In the genomic region with DNA sequence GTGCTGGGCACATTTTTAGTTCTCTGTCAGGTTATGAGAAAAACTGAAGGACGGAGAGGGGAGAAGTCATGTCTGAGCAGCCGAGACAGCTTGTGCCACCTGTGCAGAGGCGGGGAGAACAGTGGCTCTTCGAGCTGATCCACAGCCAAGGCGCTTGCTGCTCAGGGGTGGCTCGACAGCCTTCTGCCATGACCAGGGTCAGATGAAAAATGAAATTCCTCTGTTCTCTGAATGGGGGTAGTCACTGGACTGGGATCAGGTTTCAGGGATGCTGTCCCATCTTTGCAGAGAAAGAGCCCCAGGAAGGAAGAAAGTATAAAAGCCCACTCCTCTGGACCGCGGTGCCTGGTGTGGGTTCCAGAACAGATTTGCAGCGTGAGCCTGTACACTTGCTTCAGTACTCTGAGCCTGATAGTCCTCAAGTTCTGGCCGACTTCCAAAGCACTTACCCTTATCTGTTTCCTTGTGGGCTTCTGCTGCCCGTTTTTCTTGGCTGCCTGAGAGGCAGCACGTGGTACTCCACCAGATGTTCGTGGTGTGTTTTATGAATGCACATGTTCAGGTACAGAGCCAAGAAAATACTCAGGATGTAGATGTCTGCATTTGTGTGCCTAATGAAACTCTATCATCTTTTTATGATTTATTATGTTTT, we compare ENCODE assay signal across 9 mouse cellular contexts. TPM values are rescaled to one million over a fixed set of nuclear protein-coding genes. Genes with fewer than 3 reads are reported as not detected.
DNase-seq lines count a peak whose midpoint lies in the region; ATAC-seq and TF ChIP-seq lines count a peak whose summit lies in the region.
"Had no signal": no experiment of that assay in that cellular context is flagged by ENCODE, and none has a peak within 500 bp of the region (broad histone marks: within the 10 kb centered on the region; RNA-seq: fewer than 3 reads in every experiment).

No protein-coding gene starts in this region.

- no peak overlapping the region for H3K27ac ChIP-seq in midbrain, embryonic 14.5 days (replicated peaks; ENCODE audit: low read depth, low read length)
- no peak overlapping the region for H3K27ac ChIP-seq in midbrain, embryonic 11.5 days (ENCODE audit: low read depth, low read length)
- H3K27ac ChIP-seq in heart, embryonic 11.5 days (ENCODE audit: low read depth, low read length), result peak overlapping the region; percentile 70
- no peak overlapping the region for H3K27ac ChIP-seq in limb, embryonic 14.5 days (replicated peaks; ENCODE audit: low read depth, low read length)
- H3K27ac ChIP-seq in stomach, embryonic 15.5 days, result no peak overlapping the region
- no peak overlapping the region for H3K27ac ChIP-seq in gastrocnemius, adult 2 months
- H3K27ac ChIP-seq: liver, embryonic 15.5 days had no signal

- no peak for ATAC-seq in midbrain, embryonic 14.5 days (ENCODE audit: low FRiP score, low TSS enrichment)
- no peak for ATAC-seq in midbrain, embryonic 11.5 days (ENCODE audit: low FRiP score)
- peak; percentile 67 for ATAC-seq in heart, embryonic 11.5 days (replicated peaks; ENCODE audit: insufficient number of reproducible peaks, low FRiP score, low TSS enrichment)
- ATAC-seq in limb, embryonic 14.5 days (ENCODE audit: low FRiP score, low read depth), result peak; percentile 68
- peak; percentile 86 for ATAC-seq in stomach, embryonic 15.5 days (ENCODE audit: insufficient read depth, low FRiP score, low read depth)

- no peak for TF ChIP-seq POLR2A in limb, embryonic 14.5 days (IDR thresholded peaks at IDR 0.05; ENCODE audit: borderline replicate concordance, extremely low read depth, insufficient read depth, insufficient read length)

- no peak overlapping the region for H3K9ac ChIP-seq in midbrain, embryonic 14.5 days (replicated peaks; ENCODE audit: low read length)
- H3K9ac ChIP-seq in midbrain, embryonic 11.5 days (ENCODE audit: low read length), result no peak overlapping the region
- H3K9ac ChIP-seq in heart, embryonic 11.5 days (ENCODE audit: low read depth, low read length), result no peak overlapping the region
- H3K9ac ChIP-seq in limb, embryonic 14.5 days (ENCODE audit: low read depth, low read length, severe bottlenecking), result no peak overlapping the region
- H3K9ac ChIP-seq in stomach, embryonic 15.5 days, result no peak overlapping the region
- H3K9ac ChIP-seq: liver, embryonic 15.5 days had no signal

- H3K4me3 ChIP-seq in midbrain, embryonic 14.5 days (replicated peaks; ENCODE audit: low read depth, low read length), result no peak overlapping the region
- H3K4me3 ChIP-seq in midbrain, embryonic 11.5 days (ENCODE audit: low read depth, low read length), result no peak overlapping the region
- no peak overlapping the region for H3K4me3 ChIP-seq in heart, embryonic 11.5 days (ENCODE audit: low read depth, low read length)
- H3K4me3 ChIP-seq in limb, embryonic 14.5 days (replicated peaks; ENCODE audit: low read length), result no peak overlapping the region
- H3K4me3 ChIP-seq in stomach, embryonic 15.5 days (replicated peaks), result no peak overlapping the region
- H3K4me3 ChIP-seq in gastrocnemius, adult 2 months, result no peak overlapping the region
- H3K4me3 ChIP-seq: liver, embryonic 15.5 days had no signal

- no peaks in the 10 kb centered on the region for H3K4me1 ChIP-seq in midbrain, embryonic 14.5 days (ENCODE audit: control insufficient read depth, insufficient read depth, low read length)
- no peaks in the 10 kb centered on the region for H3K4me1 ChIP-seq in midbrain, embryonic 11.5 days (ENCODE audit: control insufficient read depth, insufficient read depth, low read length)
- H3K4me1 ChIP-seq in heart, embryonic 11.5 days (ENCODE audit: control insufficient read depth, insufficient read depth, low read length), result peaks cover 51% of the 10 kb centered on the region
- peaks cover 17% of the 10 kb centered on the region for H3K4me1 ChIP-seq in limb, embryonic 14.5 days (ENCODE audit: control insufficient read depth, insufficient read depth, low read length)
- H3K4me1 ChIP-seq in stomach, embryonic 15.5 days, result peaks cover 13% of the 10 kb centered on the region
- H3K4me1 ChIP-seq: liver, embryonic 15.5 days had no signal

- H3K36me3 ChIP-seq in midbrain, embryonic 14.5 days (ENCODE audit: control insufficient read depth, insufficient read depth, low read length), result no peaks in the 10 kb centered on the region
- H3K36me3 ChIP-seq in midbrain, embryonic 11.5 days (ENCODE audit: control insufficient read depth, insufficient read depth, low read length), result no peaks in the 10 kb centered on the region
- no peaks in the 10 kb centered on the region for H3K36me3 ChIP-seq in heart, embryonic 11.5 days (ENCODE audit: control insufficient read depth, insufficient read depth, low read length)
- no peaks in the 10 kb centered on the region for H3K36me3 ChIP-seq in limb, embryonic 14.5 days (ENCODE audit: control insufficient read depth, insufficient read depth, low read length)
- no peaks in the 10 kb centered on the region for H3K36me3 ChIP-seq in stomach, embryonic 15.5 days
- H3K36me3 ChIP-seq: liver, embryonic 15.5 days had no signal

- no peaks in the 10 kb centered on the region for H3K27me3 ChIP-seq in midbrain, embryonic 14.5 days (ENCODE audit: control insufficient read depth, insufficient read depth, low read length)
- H3K27me3 ChIP-seq in midbrain, embryonic 11.5 days (ENCODE audit: control insufficient read depth, insufficient read depth, low read length), result no peaks in the 10 kb centered on the region
- no peaks in the 10 kb centered on the region for H3K27me3 ChIP-seq in heart, embryonic 11.5 days (ENCODE audit: control insufficient read depth, insufficient read depth, low read length)
- no peaks in the 10 kb centered on the region for H3K27me3 ChIP-seq in limb, embryonic 14.5 days (ENCODE audit: control insufficient read depth, insufficient read depth, low read length)
- no peaks in the 10 kb centered on the region for H3K27me3 ChIP-seq in stomach, embryonic 15.5 days (replicated peaks)
- H3K27me3 ChIP-seq: liver, embryonic 15.5 days had no signal

- H3K9me3 ChIP-seq in midbrain, embryonic 14.5 days (ENCODE audit: control insufficient read depth, low read length), result no peaks in the 10 kb centered on the region
- H3K9me3 ChIP-seq in midbrain, embryonic 11.5 days (ENCODE audit: control insufficient read depth, low read length), result no peaks in the 10 kb centered on the region
- no peaks in the 10 kb centered on the region for H3K9me3 ChIP-seq in heart, embryonic 11.5 days (replicated peaks; ENCODE audit: control insufficient read depth, low read length)
- H3K9me3 ChIP-seq in limb, embryonic 14.5 days (ENCODE audit: control insufficient read depth, low read length), result no peaks in the 10 kb centered on the region
- no peaks in the 10 kb centered on the region for H3K9me3 ChIP-seq in stomach, embryonic 15.5 days
- H3K9me3 ChIP-seq: liver, embryonic 15.5 days had no signal

- 79% methylated on average over 13 of the region's 13 CpGs for WGBS in midbrain, embryonic 14.5 days
- 85% methylated on average over 13 of the region's 13 CpGs for WGBS in midbrain, embryonic 11.5 days
- 15% methylated on average over 13 of the region's 13 CpGs for WGBS in heart, embryonic 11.5 days (ENCODE audit: insufficient replicate concordance)
- WGBS in limb, embryonic 14.5 days, result 27% methylated on average over 13 of the region's 13 CpGs
- 18% methylated on average over 13 of the region's 13 CpGs for WGBS in stomach, embryonic 15.5 days

- no peak for TF ChIP-seq CTCF in gastrocnemius, adult 2 months (IDR thresholded peaks at IDR 0.05)

- intact Hi-C loops in gastrocnemius, adult 2 months (cut with DNase I), result no loop called here

- DNase-seq in midbrain, embryonic 14.5 days, result peak; percentile 60
- no peak for DNase-seq in midbrain, embryonic 11.5 days (ENCODE audit: low spot score, missing footprints)
- peak; percentile 76 for DNase-seq in cerebellum, adult 11-12 months
- peak; percentile 87 for DNase-seq in limb, embryonic 14.5 days (ENCODE audit: low spot score)
- DNase-seq in gastrocnemius, adult 2 months, result no peak
- no peak for DNase-seq in frontal cortex, adult 2 months (ENCODE audit: extremely low spot score in 1 of 2, low spot score in 1 of 2)

- H3K4me2 ChIP-seq in midbrain, embryonic 14.5 days (ENCODE audit: low read length), result no peak overlapping the region
- no peak overlapping the region for H3K4me2 ChIP-seq in midbrain, embryonic 11.5 days
- peak overlapping the region; percentile 50 for H3K4me2 ChIP-seq in heart, embryonic 11.5 days
- no peak overlapping the region for H3K4me2 ChIP-seq in limb, embryonic 14.5 days (replicated peaks; ENCODE audit: low read depth, low read length, severe bottlenecking)
- H3K4me2 ChIP-seq in stomach, embryonic 15.5 days, result 0 out of 2 replicates have a peak overlapping the region, but pooled peaks have one; percentile 5
- H3K4me2 ChIP-seq: liver, embryonic 15.5 days had no signal

RNA-seq across cellular contexts. Expression of gene Ak4, which starts 20.8 kb away (rescaled TPM):
- polyA plus RNA-seq in midbrain, embryonic 14.5 days (2014; fragmentation: Nextera tagmentation; extraction: Ambion mirVana), result 3.9 and 4.3 TPM in 2 replicates
- polyA plus RNA-seq in midbrain, embryonic 11.5 days (2014; fragmentation: Nextera tagmentation; extraction: Ambion mirVana), result 10.8 and 12.7 TPM in 2 replicates
- 9.4 and 18.1 TPM in 2 replicates for polyA plus RNA-seq in heart, embryonic 11.5 days (2014; fragmentation: Nextera tagmentation; extraction: Ambion mirVana)
- polyA plus RNA-seq in limb, embryonic 14.5 days (2012; rRNA removed), result 17.9 and 18.4 TPM in 2 replicates
- 5.8 TPM in 2 replicates for polyA plus RNA-seq in limb, embryonic 14.5 days (2014; fragmentation: Nextera tagmentation; extraction: Ambion mirVana)
- 20.7 and 23.4 TPM in 2 replicates for polyA plus RNA-seq in stomach, embryonic 15.5 days (2015; fragmentation: Nextera tagmentation; extraction: Ambion mirVana)
- total RNA-seq in gastrocnemius, adult 2 months (2021), result 1 to 10 TPM in 1 of 2 experiments, under 1 TPM in 1; 0.61 to 7.8 TPM
- 25.6 and 25.7 TPM in 2 replicates for polyA plus RNA-seq in frontal cortex, adult 2 months (2012; rRNA removed)

RNA-seq across cellular contexts. Expression of gene Dnajc6, which starts 56.6 kb away (rescaled TPM):
- polyA plus RNA-seq in midbrain, embryonic 14.5 days (2014; fragmentation: Nextera tagmentation; extraction: Ambion mirVana), result 49.3 and 55.0 TPM in 2 replicates
- 4.3 and 5.2 TPM in 2 replicates for polyA plus RNA-seq in midbrain, embryonic 11.5 days (2014; fragmentation: Nextera tagmentation; extraction: Ambion mirVana)
- polyA plus RNA-seq in heart, embryonic 11.5 days (2014; fragmentation: Nextera tagmentation; extraction: Ambion mirVana), result 0.21 and 0.27 TPM in 2 replicates
- polyA plus RNA-seq in limb, embryonic 14.5 days (2012; rRNA removed), result 0.82 and 0.85 TPM in 2 replicates
- polyA plus RNA-seq in limb, embryonic 14.5 days (2014; fragmentation: Nextera tagmentation; extraction: Ambion mirVana), result 0.53 and 0.98 TPM in 2 replicates
- polyA plus RNA-seq in stomach, embryonic 15.5 days (2015; fragmentation: Nextera tagmentation; extraction: Ambion mirVana), result 1.7 and 2.0 TPM in 2 replicates
- under 1 TPM; 0.08 to 0.28 TPM for total RNA-seq in gastrocnemius, adult 2 months (2021)
- polyA plus RNA-seq in frontal cortex, adult 2 months (2012; rRNA removed), result 136 and 149 TPM in 2 replicates

Comparison
In these comparisons a context has a peak if more than half of its experiments do, and no peak if none do; other contexts are left out.
1. DNase-seq: peak in midbrain, embryonic 14.5 days (single experiment), cerebellum, adult 11-12 months (single experiment) and limb, embryonic 14.5 days (single experiment); none in midbrain, embryonic 11.5 days (single experiment), gastrocnemius, adult 2 months (single experiment) and frontal cortex, adult 2 months (0 of 2).
2. ATAC-seq: peak in heart, embryonic 11.5 days (single experiment), limb, embryonic 14.5 days (single experiment) and stomach, embryonic 15.5 days (single experiment); none in midbrain, embryonic 14.5 days (single experiment) and midbrain, embryonic 11.5 days (single experiment).
3. H3K4me2 ChIP-seq: peak in heart, embryonic 11.5 days (single experiment) and stomach, embryonic 15.5 days (single experiment); none in midbrain, embryonic 14.5 days (single experiment), midbrain, embryonic 11.5 days (single experiment) and limb, embryonic 14.5 days (single experiment).